18 mouse cellular contexts compared by ENCODE assay signal in genomic region chr6:58972873-58973272, GRCm38 (mm10). TPM values are rescaled to one million over a fixed set of nuclear protein-coding genes. Genes with fewer than 3 reads are reported as not detected.
"Had no signal": no experiment of that assay in that cellular context is flagged by ENCODE, and none has a peak within 500 bp of the region (broad histone marks: within the 10 kb centered on the region; RNA-seq: fewer than 3 reads in every experiment).

No protein-coding gene starts in this region.

- H3K4me3 ChIP-seq: lung, embryonic 15.5 days; megakaryocyte, embryonic 14.5 days; midbrain, embryonic 13.5 days; midbrain, embryonic 15.5 days; neural tube, embryonic 12.5 days had no signal

- DNase-seq: lung, adult 2 months; lung, postnatal 14 days; lung, postnatal 36 days; right cerebral cortex, postnatal 14 days; spleen, adult 18-20 months; thymus, adult 2 months; thymus, postnatal 36 days had no signal

- H3K4me2 ChIP-seq: lung, embryonic 15.5 days; midbrain, embryonic 11.5 days; midbrain, embryonic 13.5 days; midbrain, embryonic 15.5 days; neural tube, embryonic 12.5 days had no signal

- ATAC-seq: lung, postnatal 0 days; midbrain, embryonic 13.5 days; midbrain, embryonic 15.5 days had no signal

- H3K9me3 ChIP-seq: lung, embryonic 15.5 days; midbrain, embryonic 13.5 days; midbrain, embryonic 15.5 days; neural tube, embryonic 12.5 days had no signal

- H3K27ac ChIP-seq: liver, embryonic 14.5 days; lung, embryonic 15.5 days; macrophage; midbrain, embryonic 13.5 days; midbrain, embryonic 15.5 days; neural tube, embryonic 12.5 days had no signal

- H3K36me3 ChIP-seq: midbrain, embryonic 13.5 days; midbrain, embryonic 15.5 days; neural tube, embryonic 12.5 days had no signal

- H3K9ac ChIP-seq: liver, embryonic 14.5 days; lung, embryonic 15.5 days; midbrain, embryonic 13.5 days; midbrain, embryonic 15.5 days; neural tube, embryonic 12.5 days had no signal

- H3K27me3 ChIP-seq: lung, embryonic 15.5 days; megakaryocyte, embryonic 14.5 days; midbrain, embryonic 13.5 days; midbrain, embryonic 15.5 days; neural tube, embryonic 12.5 days had no signal

- H3K4me1 ChIP-seq: megakaryocyte, embryonic 14.5 days; midbrain, embryonic 13.5 days; midbrain, embryonic 15.5 days; neural tube, embryonic 12.5 days had no signal

RNA-seq across cellular contexts. Expression of gene Fam13a, which starts 51.5 kb away (rescaled TPM):
- total RNA-seq: monocyte, adult 5-6 weeks; neutrophil, adult 5-6 weeks had no signal
